Mouse (Mus musculus) heart, embryonic 11.5 days (tissue): ENCODE results near the gene Ttyh2. TPM values are rescaled to one million over a fixed set of nuclear protein-coding genes. Genes with fewer than 3 reads are reported as not detected.
A peak's percentile ranks its signal among the peaks of the same experiment; 100 is the strongest.

Source experiments
- ATAC-seq: fragments of 200-750 bp; cut with Nextera tagmentation; replicated peaks from 2 replicates; pipeline ENCODE4 v1.8.0; 2017; ENCODE audit warnings: moderate library complexity; ENCODE audit not compliant: insufficient number of reproducible peaks, low FRiP score, low TSS enrichment
- H3K27ac ChIP-seq: fragments of 300-500 bp; sonication (generic); 2 replicates; pipeline ENCODE4 v1.5.1; 2014; ENCODE audit warnings: mild to moderate bottlenecking, low read depth, low read length
- H3K27me3 ChIP-seq: fragments of 300-500 bp; sonication (generic); 2 replicates; pipeline ENCODE4 v1.6.1; 2014; ENCODE audit warnings: mild to moderate bottlenecking, low read length, mixed read lengths; ENCODE audit not compliant: control insufficient read depth, insufficient read depth
- H3K36me3 ChIP-seq: fragments of 300-500 bp; sonication (generic); 2 replicates; pipeline ENCODE4 v1.6.1; 2014; ENCODE audit warnings: mild to moderate bottlenecking, low read length, moderate library complexity, mixed read lengths; ENCODE audit not compliant: control insufficient read depth, insufficient read depth
- H3K4me1 ChIP-seq: fragments of 300-500 bp; sonication (generic); 2 replicates; pipeline ENCODE4 v1.6.1; 2014; ENCODE audit warnings: low read length; ENCODE audit not compliant: control insufficient read depth, insufficient read depth
- H3K4me2 ChIP-seq: fragments of 300-500 bp; sonication (generic); 2 replicates; pipeline ENCODE4 v1.6.1; 2014; ENCODE audit warnings: mild to moderate bottlenecking, moderate library complexity
- H3K4me3 ChIP-seq: fragments of 300-500 bp; sonication (generic); 2 replicates; pipeline ENCODE4 v1.5.1; 2014; ENCODE audit warnings: low read depth, low read length
- H3K9ac ChIP-seq: fragments of 300-500 bp; sonication (generic); 2 replicates; pipeline ENCODE4 v1.6.1; 2014; ENCODE audit warnings: mild to moderate bottlenecking, low read depth, low read length, moderate library complexity
- H3K9me3 ChIP-seq: fragments of 300-500 bp; sonication (generic); replicated peaks from 2 replicates; pipeline ENCODE4 v1.6.1; 2016; ENCODE audit warnings: low read length; ENCODE audit not compliant: control insufficient read depth
- WGBS: fragments of 180-500 bp; shearing (Covaris S2); extraction: QIAGEN DNeasy Blood & Tissue Kit; methylation state at CpG from one replicate; pipeline ENCODE4 v1.1.7; 2014; ENCODE audit not compliant: insufficient replicate concordance; 5-methylcytosine and 5-hydroxymethylcytosine counted together
- polyA plus RNA-seq: library from polyadenylated mRNA; unstranded; fragments of >200 nt; fragmentation: Nextera tagmentation; extraction: Ambion mirVana; gene quantifications from 2 replicates; pipeline ENCODE4 v1.2.1, GENCODE M21; 2014

The Ttyh2 gene
- polyA plus RNA-seq, 1 experiment from 2014 or later, result 5.1 TPM

DNA sequence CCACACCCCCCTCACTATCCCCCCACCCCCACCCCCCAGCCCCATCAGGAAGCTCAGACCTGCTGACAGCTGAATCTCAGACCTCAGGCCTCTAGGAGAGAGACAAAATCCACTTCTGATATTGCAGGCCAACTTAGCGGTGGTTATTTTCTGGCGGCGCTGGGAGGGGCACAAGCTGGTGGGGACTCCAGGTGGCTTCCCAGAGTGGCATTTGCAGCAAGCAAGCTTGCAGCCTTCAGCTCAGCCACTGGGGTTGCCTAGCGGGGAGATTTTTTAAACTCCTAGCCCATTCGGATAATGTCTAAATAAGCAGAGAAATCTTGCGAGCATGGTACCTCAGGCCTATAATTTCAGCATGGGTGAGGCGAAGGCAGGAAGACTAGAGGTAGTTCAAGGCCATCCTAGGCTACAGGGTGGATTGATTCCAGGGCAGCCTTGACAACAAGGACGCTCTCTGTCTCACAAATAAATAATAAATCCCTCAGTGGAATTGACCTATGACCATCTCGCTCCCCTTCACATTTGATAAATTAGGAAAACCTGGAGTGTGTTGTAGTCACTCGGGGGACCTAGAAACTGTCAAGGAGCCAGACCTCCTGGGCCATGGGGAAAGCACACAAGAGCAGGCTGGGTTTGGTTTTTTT lies 36.5 kb upstream of the Ttyh2 start:
- H3K9me3 ChIP-seq, result no peaks in the 10 kb centered on the region
- no peak overlapping the region for H3K27ac ChIP-seq
- no peak overlapping the region for H3K4me2 ChIP-seq
- no peak for ATAC-seq
- H3K9ac ChIP-seq, result no peak overlapping the region
- no peaks in the 10 kb centered on the region for H3K36me3 ChIP-seq
- WGBS, result 57% methylated on average over 10 of the region's 10 CpGs
- no peak overlapping the region for H3K4me3 ChIP-seq
- peaks cover 24% of the 10 kb centered on the region for H3K27me3 ChIP-seq
- H3K4me1 ChIP-seq, result peaks cover 13% of the 10 kb centered on the region

DNA sequence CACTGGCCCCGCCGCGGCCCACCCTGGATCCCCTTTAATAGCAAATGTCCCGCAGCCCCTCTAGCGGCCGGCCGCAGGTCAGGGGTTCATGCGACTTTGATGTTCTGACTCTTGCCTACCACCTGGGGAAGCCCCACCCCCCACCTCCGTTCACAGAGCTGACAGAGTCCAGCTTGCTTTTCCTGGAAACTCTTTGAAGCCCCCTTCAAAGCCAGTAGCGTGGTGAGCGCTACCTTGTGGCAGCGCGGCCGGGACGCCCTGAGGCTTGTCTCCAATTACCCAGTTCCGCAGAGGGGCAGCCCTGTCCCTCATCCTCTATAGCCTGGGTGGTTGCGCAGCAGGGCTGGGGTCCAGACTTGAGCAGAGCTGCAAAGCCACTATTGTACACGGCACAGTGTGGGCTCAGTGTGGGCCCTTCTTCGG lies 35.5 kb upstream of the Ttyh2 start:
- WGBS, result 3% methylated on average over 19 of the region's 19 CpGs
- no peak overlapping the region for H3K4me3 ChIP-seq

DNA sequence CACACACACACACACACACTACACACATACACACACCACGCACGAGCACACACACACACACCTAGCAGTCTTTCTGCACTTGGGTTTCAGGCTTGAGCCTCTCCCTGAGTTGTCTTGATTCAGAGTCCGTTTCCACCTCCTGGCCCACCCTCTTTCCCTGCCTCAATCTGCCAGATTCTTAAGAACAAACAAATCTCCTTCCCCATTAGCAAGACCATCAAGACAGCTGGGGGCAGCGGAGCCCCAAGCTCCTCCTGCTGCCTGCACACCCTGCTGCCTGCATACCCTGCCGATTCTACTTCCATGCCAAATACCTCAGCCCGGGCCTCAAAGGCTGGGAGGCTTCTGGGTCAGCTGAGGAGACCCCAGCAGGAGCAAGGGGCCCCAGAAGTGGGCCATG lies 34.6 kb upstream of the Ttyh2 start:
- no peaks in the 10 kb centered on the region for H3K36me3 ChIP-seq
- H3K9ac ChIP-seq, result no peak overlapping the region
- no peak overlapping the region for H3K4me3 ChIP-seq
- H3K4me2 ChIP-seq, result no peak overlapping the region
- WGBS, result 43% methylated on average over 6 of the region's 6 CpGs
- H3K9me3 ChIP-seq, result no peaks in the 10 kb centered on the region
- H3K4me1 ChIP-seq, result peaks cover 11% of the 10 kb centered on the region
- H3K27ac ChIP-seq, result no peak overlapping the region
- ATAC-seq, result no peak
- peaks cover 24% of the 10 kb centered on the region for H3K27me3 ChIP-seq

More for the DNA sequence above, 35.5 kb upstream of the Ttyh2 start:
- peak overlapping the region; percentile 52 for H3K4me2 ChIP-seq
- no peaks in the 10 kb centered on the region for H3K9me3 ChIP-seq
- no peak overlapping the region for H3K9ac ChIP-seq
- ATAC-seq, result no peak
- H3K27ac ChIP-seq, result no peak overlapping the region
- H3K4me1 ChIP-seq, result peaks cover 13% of the 10 kb centered on the region
- no peaks in the 10 kb centered on the region for H3K36me3 ChIP-seq
- peaks cover 24% of the 10 kb centered on the region for H3K27me3 ChIP-seq

DNA sequence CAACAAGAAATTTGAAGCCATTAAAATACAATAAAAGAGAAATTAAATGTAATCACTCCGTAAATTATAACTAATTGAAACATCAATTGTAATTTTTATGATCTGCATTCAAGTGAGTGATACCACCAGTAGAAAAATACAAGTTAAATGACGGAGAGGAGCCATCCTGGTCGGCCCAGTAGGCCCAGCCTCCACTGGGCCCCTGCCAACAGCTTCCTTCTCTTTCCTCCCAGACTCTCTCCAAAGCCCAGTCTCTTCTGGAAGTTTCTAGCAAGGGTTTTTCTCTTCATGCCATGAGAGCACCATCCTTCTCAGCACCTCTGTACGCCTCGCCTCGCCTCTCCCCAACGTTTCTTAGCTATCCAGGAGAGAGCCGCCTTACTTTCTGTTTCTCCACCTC lies 34.1 kb upstream of the Ttyh2 start:
- Histone ChIP-seq H3K4me2 (no peak overlapping the region), H3K9me3 (no peaks in the 10 kb centered on the region), H3K4me1 (peaks cover 7% of the 10 kb centered on the region; the same call in 1 of the 2 replicates), H3K4me3 (no peak overlapping the region), H3K27me3 (peaks cover 24% of the 10 kb centered on the region), H3K36me3 (no peaks in the 10 kb centered on the region), H3K9ac (no peak overlapping the region), H3K27ac (no peak overlapping the region)
- WGBS, result 92% methylated on average over 8 of the region's 8 CpGs
- ATAC-seq, result no peak

DNA sequence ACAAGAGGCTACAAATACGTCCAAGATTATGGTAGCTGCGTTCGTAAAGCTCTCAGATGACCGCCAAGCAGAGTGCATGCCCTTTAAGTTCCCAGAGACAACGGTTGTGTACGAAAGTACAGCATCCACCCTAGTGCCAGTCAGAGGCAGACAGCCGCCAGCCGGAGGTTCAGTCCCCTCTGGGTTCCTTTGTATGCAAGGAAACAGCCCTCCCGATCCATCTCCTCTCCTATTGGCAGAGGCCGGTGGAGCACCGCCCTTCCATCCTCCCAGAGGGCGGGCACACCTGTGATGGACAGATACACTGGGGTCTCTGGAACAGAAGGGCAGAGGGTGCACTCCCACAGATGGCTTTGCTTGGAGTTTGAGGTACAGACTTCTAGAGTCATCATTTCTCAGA lies 33.0 kb upstream of the Ttyh2 start:
- H3K27ac ChIP-seq, result no peak overlapping the region
- H3K4me1 ChIP-seq, result peaks cover 7% of the 10 kb centered on the region; the same call in 1 of the 2 replicates
- no peak for ATAC-seq
- H3K27me3 ChIP-seq, result peaks cover 24% of the 10 kb centered on the region
- no peak overlapping the region for H3K9ac ChIP-seq
- H3K4me3 ChIP-seq, result no peak overlapping the region
- H3K4me2 ChIP-seq, result no peak overlapping the region
- 64% methylated on average over 12 of the region's 12 CpGs for WGBS
- H3K36me3 ChIP-seq, result no peaks in the 10 kb centered on the region
- no peaks in the 10 kb centered on the region for H3K9me3 ChIP-seq

DNA sequence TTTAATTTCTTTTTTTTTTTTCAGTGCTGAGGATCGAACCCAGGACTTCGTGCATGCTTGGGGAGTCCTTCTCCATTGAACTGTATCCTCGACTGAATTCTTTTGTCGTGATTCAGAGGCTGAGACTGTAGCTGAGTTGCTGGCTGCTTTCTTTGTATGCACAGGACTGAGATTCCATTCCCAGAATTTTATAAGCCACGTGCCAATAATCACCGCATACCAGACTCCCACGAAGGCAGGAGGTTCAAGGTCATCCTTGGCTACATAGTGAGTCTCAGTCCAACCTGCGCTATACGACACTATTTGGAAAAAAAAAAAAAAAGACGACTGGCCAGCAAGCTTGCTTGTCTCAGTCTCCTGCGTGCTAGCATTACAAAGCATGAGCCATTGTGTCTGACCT lies 32.3 kb upstream of the Ttyh2 start:
- Histone ChIP-seq H3K27ac (no peak overlapping the region), H3K4me3 (no peak overlapping the region), H3K9ac (no peak overlapping the region), H3K36me3 (no peaks in the 10 kb centered on the region), H3K4me2 (no peak overlapping the region), H3K9me3 (no peaks in the 10 kb centered on the region), H3K4me1 (peaks cover 7% of the 10 kb centered on the region; the same call in 1 of the 2 replicates), H3K27me3 (peaks cover 20% of the 10 kb centered on the region)
- no peak for ATAC-seq
- WGBS, result 71% methylated on average over 11 of the region's 11 CpGs

DNA sequence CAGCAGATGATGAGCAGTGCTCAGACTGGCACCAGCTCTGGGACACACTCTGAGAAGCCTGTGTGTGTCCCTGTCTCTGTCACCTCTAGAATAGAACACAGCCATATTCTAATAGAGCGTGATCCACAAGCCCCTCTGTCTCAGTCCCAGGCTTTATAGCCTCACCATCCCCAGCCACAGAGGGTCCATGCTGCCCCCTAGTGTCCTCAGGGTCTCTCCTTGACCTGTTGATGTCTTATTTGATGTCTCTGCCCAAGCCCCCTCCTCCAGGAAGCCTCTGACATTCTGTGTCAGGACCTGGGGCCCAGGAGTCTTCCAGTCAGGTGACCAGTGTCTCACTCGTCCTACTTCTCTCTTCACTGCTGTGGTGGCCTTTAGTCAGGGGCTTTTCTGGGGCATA lies 31.1 kb upstream of the Ttyh2 start:
- no peak overlapping the region for H3K27ac ChIP-seq
- no peak overlapping the region for H3K9ac ChIP-seq
- ATAC-seq, result no peak
- H3K36me3 ChIP-seq, result no peaks in the 10 kb centered on the region
- H3K4me2 ChIP-seq, result no peak overlapping the region
- no peak overlapping the region for H3K4me3 ChIP-seq
- H3K27me3 ChIP-seq, result peaks cover 13% of the 10 kb centered on the region
- WGBS, result 42% methylated on average over 2 of the region's 2 CpGs
- peaks cover 7% of the 10 kb centered on the region; the same call in 1 of the 2 replicates for H3K4me1 ChIP-seq
- H3K9me3 ChIP-seq, result no peaks in the 10 kb centered on the region

DNA sequence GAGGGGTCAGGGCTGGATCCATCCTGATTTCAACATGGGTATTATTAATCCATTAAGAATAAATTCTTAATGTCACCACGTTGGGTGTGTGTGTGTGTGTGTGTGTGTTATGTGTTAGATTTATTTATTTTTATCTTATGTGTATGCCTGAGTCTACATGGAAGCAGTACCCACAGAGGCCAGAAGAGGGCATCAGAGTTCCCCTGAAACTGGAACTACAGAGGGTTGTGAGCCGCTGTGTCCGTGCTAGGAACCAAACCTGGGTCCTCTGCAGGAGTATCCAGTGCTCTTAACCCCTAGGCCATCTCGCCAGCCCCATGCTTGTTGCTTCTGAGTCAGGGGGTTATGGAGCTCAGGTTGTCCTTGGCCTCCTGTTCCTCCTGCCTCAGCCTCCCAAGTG lies 25.7 kb upstream of the Ttyh2 start:
- no peaks in the 10 kb centered on the region for H3K36me3 ChIP-seq
- H3K27ac ChIP-seq, result no peak overlapping the region
- H3K27me3 ChIP-seq, result peaks cover 8% of the 10 kb centered on the region; the same call in 1 of the 2 replicates
- 66% methylated on average over 4 of the region's 4 CpGs for WGBS
- no peak for ATAC-seq
- H3K4me2 ChIP-seq, result no peak overlapping the region
- H3K9me3 ChIP-seq, result no peaks in the 10 kb centered on the region
- H3K4me1 ChIP-seq, result no peaks in the 10 kb centered on the region
- no peak overlapping the region for H3K9ac ChIP-seq
- no peak overlapping the region for H3K4me3 ChIP-seq

DNA sequence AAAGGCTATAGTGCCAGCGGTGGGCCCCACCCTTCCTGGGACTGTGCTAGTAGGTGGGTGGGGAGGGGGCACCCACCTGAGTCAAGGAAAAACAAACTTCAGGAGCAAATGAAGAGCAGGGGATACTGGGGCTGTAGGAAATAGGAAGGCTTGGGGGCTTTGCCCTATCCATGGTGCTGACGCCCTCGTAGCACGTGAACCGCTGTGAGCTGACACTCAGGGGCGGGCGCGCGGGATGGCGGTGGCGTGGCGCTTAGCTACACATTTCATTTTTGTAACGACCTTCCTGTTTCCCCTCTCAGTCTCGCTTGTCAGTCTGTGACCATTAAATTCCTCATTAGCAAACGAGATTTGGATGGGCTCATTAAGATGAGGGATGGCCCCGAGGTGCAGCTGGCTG lies 22.7 kb upstream of the Ttyh2 start:
- Histone ChIP-seq H3K4me3 (no peak overlapping the region), H3K4me2 (no peak overlapping the region), H3K9ac (no peak overlapping the region), H3K27me3 (peaks cover 12% of the 10 kb centered on the region), H3K4me1 (no peaks in the 10 kb centered on the region), H3K27ac (no peak overlapping the region), H3K36me3 (no peaks in the 10 kb centered on the region), H3K9me3 (no peaks in the 10 kb centered on the region)
- ATAC-seq, result no peak
- WGBS, result 3% methylated on average over 16 of the region's 16 CpGs
